Mouse (Mus musculus): Measurements from ENCODE around the gene Opn5.

- TF ChIP-seq CTCF (IDR thresholded peaks at IDR 0.05; ENCODE audit: borderline replicate concordance, extremely low read depth, insufficient read depth, insufficient read length) (no peak), POLR2A (IDR thresholded peaks at IDR 0.05; ENCODE audit: borderline replicate concordance, extremely low read depth, insufficient read depth, insufficient read length, poor library complexity, severe bottlenecking) (no peak)
Observed at GRCm38 (mm10) chr17:42583029-42583331, 28.2 kb downstream of the Opn5 start.
